Mouse (Mus musculus) neutrophil, adult 83 days (primary cell): ENCODE measurements around the gene Btbd35f20. TPM values are rescaled to one million over a fixed set of nuclear protein-coding genes. Genes with fewer than 3 reads are reported as not detected.

Experiments
- total RNA-seq, 2 experiments: library from RNA; stranded (reverse); gene quantifications; one replicate each; pipeline ENCODE4 v1.2.4; 2023

Gene Btbd35f20
- not detected for total RNA-seq

DNA sequence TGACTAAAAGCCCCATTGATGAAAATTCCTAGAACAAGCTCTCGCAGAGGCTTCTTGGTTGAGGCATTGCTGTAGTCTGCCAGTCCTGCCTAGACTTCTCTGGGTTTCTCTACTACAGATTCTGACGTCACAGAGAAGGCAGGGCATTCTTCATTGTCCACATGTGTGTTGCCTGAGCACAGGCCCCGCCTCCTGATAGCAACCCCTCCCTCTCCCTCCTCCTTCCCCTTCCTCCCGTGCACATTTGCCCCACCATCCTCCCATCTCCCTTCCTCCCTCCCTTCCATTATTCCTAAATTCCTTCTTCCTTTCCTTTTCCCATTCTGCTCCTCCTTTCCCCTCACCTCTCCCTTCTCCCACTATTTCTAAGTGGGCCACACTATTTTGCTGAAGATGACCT lies at the start of gene Btbd35f20:
TSS of gene Btbd35f20 (minus strand) at position 101 of the 400 bp plus-strand sequence.

Other genes starting within 250 kb of the Btbd35f20 start
- gene Btbd35f28, start 94.7 kb downstream of the Btbd35f20 start, total RNA-seq: not detected
- gene Btbd35f17, start 79.4 kb upstream of the Btbd35f20 start, total RNA-seq: not detected